Mouse (Mus musculus) liver, embryonic 12.5 days (tissue): ENCODE results near the gene Slc19a3. TPM values are rescaled to one million over a fixed set of nuclear protein-coding genes. Genes with fewer than 3 reads are reported as not detected.

Experiments used
- ATAC-seq: fragments of 200-750 bp; cut with Nextera tagmentation; 2 replicates; pipeline ENCODE4 v1.8.0; 2017; ENCODE audit warnings: moderate number of reproducible peaks, mild to moderate bottlenecking, moderate library complexity
- H3K27ac ChIP-seq: fragments of 300-500 bp; sonication (generic); 2 replicates; pipeline ENCODE4 v1.5.1; 2016; ENCODE audit warnings: mild to moderate bottlenecking
- H3K27me3 ChIP-seq: fragments of 300-500 bp; sonication (generic); replicated peaks from 2 replicates; pipeline ENCODE4 v1.6.1; 2016; ENCODE audit warnings: mild to moderate bottlenecking, moderate library complexity
- H3K36me3 ChIP-seq: fragments of 300-500 bp; sonication (generic); 2 replicates; pipeline ENCODE4 v1.6.1; 2016; ENCODE audit warnings: mild to moderate bottlenecking, moderate library complexity
- H3K4me1 ChIP-seq: fragments of 300-500 bp; sonication (generic); 2 replicates; pipeline ENCODE4 v1.6.1; 2016
- H3K4me2 ChIP-seq: fragments of 300-500 bp; sonication (generic); 2 replicates; pipeline ENCODE4 v1.6.1; 2016; ENCODE audit warnings: mild to moderate bottlenecking, moderate library complexity
- H3K4me3 ChIP-seq: fragments of 300-500 bp; sonication (generic); 2 replicates; pipeline ENCODE4 v1.5.1; 2016; ENCODE audit warnings: mild to moderate bottlenecking, moderate library complexity
- H3K9ac ChIP-seq: fragments of 300-500 bp; sonication (generic); 2 replicates; pipeline ENCODE4 v1.6.1; 2016; ENCODE audit warnings: mild to moderate bottlenecking, moderate library complexity
- H3K9me3 ChIP-seq: fragments of 300-500 bp; sonication (generic); replicated peaks from 2 replicates; pipeline ENCODE4 v1.6.1; 2016; ENCODE audit warnings: mild to moderate bottlenecking, moderate library complexity
- WGBS: fragments of 180-500 bp; shearing (Covaris S2); methylation state at CpG from one replicate; pipeline ENCODE4 v1.1.7; 2016; ENCODE audit not compliant: insufficient replicate concordance; 5-methylcytosine and 5-hydroxymethylcytosine counted together
- polyA plus RNA-seq: library from polyadenylated mRNA; unstranded; fragments of >200 nt; fragmentation: Nextera tagmentation; extraction: Ambion mirVana; gene quantifications from 2 replicates; pipeline ENCODE4 v1.2.1, GENCODE M21; 2016

Slc19a3 gene
- polyA plus RNA-seq, 1 experiment from 2014 or later: 0.15 TPM

- no peaks in the 10 kb centered on the region for H3K36me3 ChIP-seq
- H3K9ac ChIP-seq: no peak overlapping the region
- H3K9me3 ChIP-seq: no peaks in the 10 kb centered on the region
- WGBS: 53% methylated on average over 3 of the region's 3 CpGs
- H3K27me3 ChIP-seq: no peaks in the 10 kb centered on the region
- ATAC-seq: no peak
- H3K4me3 ChIP-seq: no peak overlapping the region
- no peak overlapping the region for H3K4me2 ChIP-seq
- H3K27ac ChIP-seq: no peak overlapping the region
- H3K4me1 ChIP-seq: no peaks in the 10 kb centered on the region; the same call in 1 of the 2 replicates
Measured at GRCm38 (mm10) chr1:82966413-82966812, 71.8 kb downstream of the Slc19a3 start.

Other genes with a start within 250 kb of the Slc19a3 start
- gene Agfg1, start 199.0 kb downstream of the Slc19a3 start, polyA plus RNA-seq: 76.7 and 78.3 TPM in 2 replicates
- 0.46 TPM in 1 of 2 replicates, not detected in the other for gene A030005L19Rik, start 125.1 kb downstream of the Slc19a3 start, polyA plus RNA-seq
- gene A030014E15Rik, start 113.5 kb downstream of the Slc19a3 start, polyA plus RNA-seq: not detected in 2 replicates
- gene Gm6217, start 107.0 kb downstream of the Slc19a3 start, polyA plus RNA-seq: not detected in 2 replicates
- not detected in 2 replicates for gene A030003K21Rik, start 95.1 kb downstream of the Slc19a3 start, polyA plus RNA-seq
- gene Gm7544, start 82.4 kb downstream of the Slc19a3 start, polyA plus RNA-seq: not detected in 2 replicates
- not detected in 2 replicates for gene Gm47955, start 78.2 kb downstream of the Slc19a3 start, polyA plus RNA-seq
- not detected in 2 replicates for gene Gm47959, start 37.9 kb downstream of the Slc19a3 start, polyA plus RNA-seq
- gene Krtap28-10, start 4.0 kb upstream of the Slc19a3 start, polyA plus RNA-seq: not detected in 2 replicates
- gene Gm47969, start 6.5 kb upstream of the Slc19a3 start, polyA plus RNA-seq: not detected in 2 replicates
- not detected in 2 replicates for gene A030005K14Rik, start 20.9 kb upstream of the Slc19a3 start, polyA plus RNA-seq
- not detected in 2 replicates for gene Krtap28-13, start 22.5 kb upstream of the Slc19a3 start, polyA plus RNA-seq
- gene Ccl20, start 78.3 kb upstream of the Slc19a3 start, polyA plus RNA-seq: 0.21 TPM in 1 of 2 replicates, not detected in the other
- gene Daw1, start 121.3 kb upstream of the Slc19a3 start, polyA plus RNA-seq: not detected in 2 replicates